Mouse (Mus musculus) frontal cortex, postnatal 25 days (tissue): Measurements from ENCODE around the gene Sytl5.

Experiments
- DNase-seq, 2 experiments: peaks; one replicate each; pipeline ENCODE4 v3.0.0; 2022; ENCODE audit warnings: low spot score in 2 of 2

Gene Sytl5

GRCm38 (mm10) chrX:9885322-9885721 is at the start of gene Sytl5:
Gene Sytl5 (plus strand): TSS chrX:9885622.
- no peak for DNase-seq

GRCm38 (mm10) chrX:9846628-9847027 is 38.8 kb upstream of the Sytl5 start, which contains the start of gene Hypm:
Gene Hypm (plus strand): TSS chrX:9846928.
- no peak for DNase-seq

- no peak for DNase-seq
Measured at GRCm38 (mm10) chrX:9849403-9849802, 36.0 kb upstream of the Sytl5 start, which contains the start of gene H2al3. Gene H2al3 (plus strand): TSS chrX:9849703.

- no peak for DNase-seq
Measured at GRCm38 (mm10) chrX:9861859-9862258, 23.6 kb upstream of the Sytl5 start.

GRCm38 (mm10) chrX:9875519-9875918 is 9.9 kb upstream of the Sytl5 start:
- no peak for DNase-seq

GRCm38 (mm10) chrX:9909572-9909971 is 24.1 kb downstream of the Sytl5 start:
- no peak for DNase-seq

- DNase-seq, result no peak
Measured at GRCm38 (mm10) chrX:9933839-9934238, 48.4 kb downstream of the Sytl5 start.

GRCm38 (mm10) chrX:9984094-9984669 is 98.8 kb downstream of the Sytl5 start:
- DNase-seq, result no peak

GRCm38 (mm10) chrX:10000718-10001117 is 115.3 kb downstream of the Sytl5 start:
- DNase-seq, result no peak

- DNase-seq, result no peak
Measured at GRCm38 (mm10) chrX:10005946-10006345, 120.5 kb downstream of the Sytl5 start.

- DNase-seq, result no peak
Measured at GRCm38 (mm10) chrX:10007675-10008270, 122.4 kb downstream of the Sytl5 start.

- no peak for DNase-seq
Measured at GRCm38 (mm10) chrX:10010202-10010601, 124.8 kb downstream of the Sytl5 start.

GRCm38 (mm10) chrX:10034666-10035065 is 149.2 kb downstream of the Sytl5 start:
- no peak for DNase-seq
